Mouse (Mus musculus) CH12.LX (cell line): ENCODE results near the gene Mark4. TPM values are rescaled to one million over a fixed set of nuclear protein-coding genes. Genes with fewer than 3 reads are reported as not detected.

Experiments used
- DNase-seq: peaks from one replicate; pipeline ENCODE4 v3.0.0-alpha.2; 2013; ENCODE audit errors: extremely low read depth
- H3K27ac ChIP-seq: 2 replicates; pipeline ENCODE4 v1.5.1; 2012; ENCODE audit warnings: low read depth, mild to moderate bottlenecking, control low read depth, moderate library complexity; ENCODE audit not compliant: insufficient read depth
- H3K27me3 ChIP-seq: replicated peaks from 2 replicates; pipeline ENCODE3; 2012; ENCODE audit warnings: inconsistent platforms
- H3K36me3 ChIP-seq, 2 experiments: replicated peaks in 1 of 2; 2 replicates each; pipeline versions ENCODE3 to v1.6.1; 2012; ENCODE audit warnings: inconsistent platforms in 1 of 2, low read length in 1 of 2, mild to moderate bottlenecking in 1 of 2, mixed read lengths in 1 of 2, moderate library complexity in 1 of 2; ENCODE audit not compliant: control insufficient read depth in 1 of 2, insufficient read depth in 1 of 2
- H3K4me1 ChIP-seq, 2 experiments: 2 replicates each; pipeline ENCODE4 v1.6.1; 2012; ENCODE audit warnings: inconsistent platforms in 1 of 2, moderate library complexity in 1 of 2; ENCODE audit not compliant: insufficient read depth in 2 of 2, control insufficient read depth in 1 of 2
- H3K4me2 ChIP-seq: 2 replicates; pipeline ENCODE4 v1.6.1; 2012; ENCODE audit warnings: low read depth, mild to moderate bottlenecking, control low read depth; ENCODE audit not compliant: poor library complexity, insufficient read depth, severe bottlenecking
- H3K4me3 ChIP-seq, 3 experiments: fragments of 150-350 bp in 1 of 3; sonication (generic) in 1 of 3; replicated peaks in 1 of 3; 2 replicates each; pipeline versions ENCODE3 to v1.5.1; 2011 to 2012; ENCODE audit warnings: low read depth in 2 of 3, low read length in 2 of 3, mild to moderate bottlenecking in 2 of 3, moderate library complexity in 2 of 3, control low read depth in 1 of 3, improper control_type of control experiment in 1 of 3, inconsistent platforms in 1 of 3, mixed read lengths in 1 of 3; ENCODE audit not compliant: poor library complexity in 1 of 3
- H3K79me2 ChIP-seq: replicated peaks from 2 replicates; pipeline ENCODE4 v1.6.1; 2012; ENCODE audit warnings: mild to moderate bottlenecking, moderate library complexity; ENCODE audit not compliant: control insufficient read depth, poor library complexity, insufficient read depth, severe bottlenecking; ENCODE audit errors: extremely low read depth
- H3K9ac ChIP-seq: 2 replicates; pipeline ENCODE4 v1.6.1; 2012; ENCODE audit warnings: low read depth, mild to moderate bottlenecking, control low read depth, moderate library complexity; ENCODE audit not compliant: insufficient read depth
- H3K9me3 ChIP-seq: replicated peaks from 2 replicates; pipeline ENCODE3; 2012; ENCODE audit warnings: low read length, inconsistent platforms, mixed read lengths
- BHLHE40 ChIP-seq: IDR thresholded peaks from 2 replicates; pipeline ENCODE4 v1.6.1; 2011; ENCODE audit warnings: mild to moderate bottlenecking, low read depth, low read length, improper control_type of control experiment
- CHD1 ChIP-seq: IDR thresholded peaks from 2 replicates; pipeline ENCODE4 v1.6.1; 2012; ENCODE audit warnings: low read depth, low read length, improper control_type of control experiment, inconsistent platforms
- CHD2 ChIP-seq: IDR thresholded peaks from 2 replicates; pipeline ENCODE4 v1.6.1; 2011; ENCODE audit warnings: low read length, improper control_type of control experiment
- CTCF ChIP-seq, 2 experiments: IDR thresholded peaks in 1 of 2; conservative IDR thresholded peaks in 1 of 2; 2 replicates each; pipeline ENCODE4 v1.5.1; 2011 to 2012; ENCODE audit warnings: low read depth in 2 of 2, low read length in 2 of 2, improper control_type of control experiment in 1 of 2, inconsistent platforms in 1 of 2, mild to moderate bottlenecking in 1 of 2, moderate library complexity in 1 of 2
- E2F4 ChIP-seq: IDR thresholded peaks from 2 replicates; pipeline ENCODE4 v1.6.1; 2011; ENCODE audit warnings: low read depth, low read length, improper control_type of control experiment; ENCODE audit not compliant: insufficient replicate concordance
- GABPA ChIP-seq: IDR thresholded peaks from 2 replicates; pipeline ENCODE4 v1.6.1; 2012; ENCODE audit warnings: low read depth, low read length, improper control_type of control experiment, inconsistent platforms; ENCODE audit not compliant: insufficient replicate concordance
- HCFC1 ChIP-seq: IDR thresholded peaks from 2 replicates; pipeline ENCODE4 v1.6.1; 2012; ENCODE audit warnings: low read depth, mild to moderate bottlenecking, inconsistent platforms, low read length, improper control_type of control experiment
- IRF4 ChIP-seq: IDR thresholded peaks from 2 replicates; pipeline ENCODE4 v1.6.1; 2014; ENCODE audit warnings: low read depth, mild to moderate bottlenecking, inconsistent platforms, low read length, improper control_type of control experiment
- KAT2A ChIP-seq: IDR thresholded peaks from 2 replicates; pipeline ENCODE4 v1.6.1; 2012; ENCODE audit warnings: low read length, improper control_type of control experiment, inconsistent platforms; ENCODE audit not compliant: insufficient replicate concordance
- MAFK ChIP-seq: IDR thresholded peaks from 2 replicates; pipeline ENCODE4 v1.6.1; 2011; ENCODE audit warnings: low read length, improper control_type of control experiment; ENCODE audit not compliant: insufficient replicate concordance
- MEF2A ChIP-seq: IDR thresholded peaks from 2 replicates; pipeline ENCODE4 v1.6.1; 2014; ENCODE audit warnings: low read depth, mild to moderate bottlenecking, inconsistent platforms, low read length, improper control_type of control experiment, borderline replicate concordance
- MXI1 ChIP-seq: IDR thresholded peaks from 2 replicates; pipeline ENCODE4 v1.6.1; 2011; ENCODE audit warnings: mild to moderate bottlenecking, low read depth, low read length, improper control_type of control experiment
- MYC ChIP-seq: IDR thresholded peaks from 2 replicates; pipeline ENCODE4 v1.6.1; 2011; ENCODE audit warnings: low read depth, mild to moderate bottlenecking, improper control_type of control experiment, low read length
- NRF1 ChIP-seq: IDR thresholded peaks from 2 replicates; pipeline ENCODE4 v1.6.1; 2014; ENCODE audit warnings: low read depth, mild to moderate bottlenecking, inconsistent platforms, low read length, improper control_type of control experiment, moderate library complexity
- PAX5 ChIP-seq: IDR thresholded peaks from 2 replicates; pipeline ENCODE4 v1.6.1; 2012; ENCODE audit warnings: low read length, inconsistent platforms, mixed read lengths
- POLR2A ChIP-seq: IDR thresholded peaks from 2 replicates; pipeline ENCODE4 v1.6.1; 2011; ENCODE audit warnings: low read depth, mild to moderate bottlenecking, improper control_type of control experiment, low read length
- POLR2AphosphoS2 ChIP-seq: IDR thresholded peaks from 2 replicates; pipeline ENCODE4 v1.6.1; 2011; ENCODE audit warnings: low read depth, low read length, improper control_type of control experiment
- RAD21 ChIP-seq: IDR thresholded peaks from 2 replicates; pipeline ENCODE4 v1.6.1; 2011; ENCODE audit warnings: low read depth, mild to moderate bottlenecking, low read length, improper control_type of control experiment, moderate library complexity
- SMC3 ChIP-seq: IDR thresholded peaks from 2 replicates; pipeline ENCODE4 v1.6.1; 2011; ENCODE audit warnings: low read depth, low read length, improper control_type of control experiment
- TCF12 ChIP-seq: IDR thresholded peaks from 2 replicates; pipeline ENCODE4 v1.6.1; 2014; ENCODE audit warnings: low read depth, mild to moderate bottlenecking, inconsistent platforms, low read length, improper control_type of control experiment
- UBTF ChIP-seq: IDR thresholded peaks from 2 replicates; pipeline ENCODE4 v1.6.1; 2012; ENCODE audit warnings: low read depth, mild to moderate bottlenecking, inconsistent platforms, low read length, improper control_type of control experiment, moderate library complexity
- USF2 ChIP-seq: conservative IDR thresholded peaks from 2 replicates; pipeline ENCODE4 v1.6.1; 2011; ENCODE audit warnings: low read depth, low read length, improper control_type of control experiment
- ZC3H11A ChIP-seq: IDR thresholded peaks from 2 replicates; pipeline ENCODE4 v1.6.1; 2012; ENCODE audit warnings: low read depth, mild to moderate bottlenecking, inconsistent platforms, low read length, improper control_type of control experiment
- ZKSCAN1 ChIP-seq: IDR thresholded peaks from 2 replicates; pipeline ENCODE4 v1.6.1; 2012; ENCODE audit warnings: low read depth, inconsistent platforms, low read length, improper control_type of control experiment, borderline replicate concordance
- ZMIZ1 ChIP-seq: IDR thresholded peaks from 2 replicates; pipeline ENCODE4 v1.6.1; 2012; ENCODE audit warnings: low read depth, mild to moderate bottlenecking, inconsistent platforms, low read length, improper control_type of control experiment
- ZNF384 ChIP-seq: IDR thresholded peaks from 2 replicates; pipeline ENCODE4 v1.6.1; 2012; ENCODE audit warnings: low read depth, low read length, improper control_type of control experiment, inconsistent platforms
- dilution Hi-C: fragments of 300-500 bp; cut with MboI; formaldehyde crosslinking; loops from 2 replicates; pipeline ENCODE4 v1.14.3; 2020; ENCODE audit warnings: low sequenced_read_pairs; ENCODE audit not compliant: extremely low pct_unique_long_range_greater_than_20kb, extremely low pct_ligation_motif_present
- in situ Hi-C: fragments of 300-500 bp; cut with MboI; formaldehyde crosslinking; loops from 3 replicates; pipeline ENCODE4 v1.14.3; 2019; ENCODE audit warnings: low sequenced_read_pairs, low pct_ligation_motif_present, low pct_unique_long_range_greater_than_20kb, mixed read lengths
- polyA plus RNA-seq: library from polyadenylated mRNA; unstranded; fragments of >175 nt; gene quantifications from 2 replicates; pipeline ENCODE4 v1.2.1, GENCODE M21; 2012; ENCODE audit warnings: low read depth; ENCODE audit not compliant: insufficient read length
- total RNA-seq, 2 experiments: library from RNA; depleted of rRNA; stranded (reverse); fragments of 300-350 nt in 1 of 2; fragments of >200 nt in 1 of 2; gene quantifications; 2 replicates each; pipeline ENCODE4 v1.2.3; 2012 to 2014

Mark4 gene
- total and polyA plus RNA-seq, 3 experiments, result 1.7 to 11.9 (median 7.3) TPM

GRCm38 (mm10) chr7:19477084-19477483, 18.5 kb upstream of the Mark4 start:
- H3K4me1 ChIP-seq, result peaks cover 10 to 20% of the 10 kb centered on the region in 2 experiments
- H3K9ac ChIP-seq, result no peak overlapping the region
- dilution Hi-C loops (no loop called here), in situ Hi-C loops (no loop called here)
- H3K79me2 ChIP-seq, result no peaks in the 10 kb centered on the region
- H3K36me3 ChIP-seq, result no peaks in the 10 kb centered on the region
- H3K27me3 ChIP-seq, result peaks cover 73% of the 10 kb centered on the region
- DNase-seq, result no peak
- H3K9me3 ChIP-seq, result peaks cover 13% of the 10 kb centered on the region
- TF ChIP-seq ZKSCAN1 (no peak), USF2 (no peak), UBTF (no peak), SMC3 (peak; percentile 38), MXI1 (no peak), PAX5 (no peak), E2F4 (no peak), TCF12 (no peak), HCFC1 (no peak), POLR2AphosphoS2 (no peak), ZC3H11A (no peak), GABPA (no peak), CHD1 (no peak), CHD2 (no peak), NRF1 (no peak), MYC (no peak), POLR2A (no peak), IRF4 (0 out of 2 replicates have a peak, but pooled peaks have one; percentile 12), RAD21 (peak; percentile 53), MEF2A (no peak), BHLHE40 (no peak), KAT2A (no peak), CTCF (conservative IDR thresholded peaks at IDR 0.05 in 1 of 2, IDR thresholded peaks at IDR 0.05 in 1 of 2; ENCODE audit: low read depth in 2 of 2, low read length in 2 of 2) (peak in 1 of 2 experiments; percentile 61; a peak in 2 of 4 replicates), ZMIZ1 (no peak), MAFK (no peak), ZNF384 (no peak)
- H3K27ac ChIP-seq, result no peak overlapping the region
- H3K4me3 ChIP-seq, result no peak overlapping the region
- no peak overlapping the region for H3K4me2 ChIP-seq
